Mouse (Mus musculus): ENCODE data around the gene Denr. TPM values are rescaled to one million over a fixed set of nuclear protein-coding genes. Genes with fewer than 3 reads are reported as not detected.

Gene Denr
- 100 to 1,000 TPM in 1 of 2 experiments, 10 to 100 TPM in 1; 94.6 to 110 TPM for polyA plus RNA-seq (2017; shearing (Covaris generic))

DNA sequence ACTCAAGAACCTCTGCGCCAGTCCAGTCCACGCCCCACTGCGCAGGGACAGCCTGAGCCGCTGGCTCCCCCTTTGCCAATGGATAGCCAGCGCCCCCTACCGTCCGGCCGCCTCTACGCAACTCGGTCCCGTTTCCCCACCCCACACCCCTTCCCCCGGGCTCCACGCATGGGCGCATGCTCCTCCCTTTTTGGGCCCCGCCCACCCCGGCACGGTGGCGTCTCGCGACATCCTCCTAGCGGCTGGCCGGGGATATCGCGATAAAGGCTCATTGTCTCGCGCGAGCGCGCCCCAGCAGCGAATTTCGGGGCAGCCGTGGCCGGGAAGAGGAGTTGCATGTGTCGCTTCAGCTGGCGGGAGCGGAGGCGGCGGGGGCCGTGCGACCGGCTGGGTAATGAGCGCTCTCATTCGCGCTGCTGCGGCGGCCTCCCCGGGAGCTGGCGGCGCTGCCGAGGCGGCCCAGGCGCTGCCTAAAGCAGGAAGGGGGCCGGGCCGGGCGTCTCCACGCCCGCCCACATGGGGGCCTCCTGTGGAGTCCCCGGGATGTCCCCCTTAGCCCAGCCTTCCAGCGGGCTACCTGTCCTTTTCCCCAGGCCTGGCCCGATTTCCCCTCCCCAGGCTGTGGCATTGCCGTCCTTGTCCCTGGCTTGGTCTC lies at the start of gene Denr:
Denr (plus strand) TSS at position 200 of the 655 bp plus-strand sequence.

DNA sequence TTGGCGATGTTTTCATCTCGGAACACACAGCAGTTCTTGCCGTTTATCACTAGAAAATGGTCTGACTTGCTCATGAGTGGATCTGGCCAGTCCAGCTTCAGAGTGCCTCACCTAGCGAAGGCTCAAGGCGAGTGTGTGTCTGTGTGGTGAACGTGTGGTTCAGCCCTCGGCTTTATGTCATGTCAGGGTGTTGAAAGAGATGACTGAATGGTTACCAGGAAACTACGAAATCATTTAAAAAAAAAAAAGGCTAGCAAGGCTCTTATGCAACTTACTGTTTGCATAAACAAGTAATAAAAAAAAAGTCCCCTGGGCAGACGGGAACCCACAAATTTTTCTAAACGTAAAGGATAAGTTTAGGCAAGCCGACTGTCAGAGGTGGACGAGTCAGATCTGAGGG lies 41.6 kb upstream of the Denr start, which contains the start of gene Hcar2:
Hcar2 (minus strand) TSS at position 135 of the 400 bp plus-strand sequence.

DNA sequence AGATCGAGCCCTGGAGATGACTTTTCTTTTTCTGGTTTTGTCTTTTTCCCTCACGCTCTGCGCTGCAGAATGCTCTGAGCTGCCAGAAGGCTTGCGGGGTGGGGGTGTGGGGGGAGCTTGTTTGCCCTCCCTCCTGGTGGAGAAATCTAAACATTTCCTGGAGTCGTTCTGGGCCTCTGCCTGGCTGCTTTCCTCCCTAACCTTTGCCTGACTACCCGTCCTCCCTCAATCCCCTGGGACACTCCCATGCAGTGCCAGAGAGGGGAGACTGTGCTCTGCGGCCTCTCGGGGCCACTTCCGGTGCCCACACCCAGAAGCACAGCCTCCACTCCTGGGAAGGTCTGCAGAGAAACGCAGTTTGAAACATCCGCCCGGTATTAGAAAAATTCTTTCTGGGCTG lies 27.0 kb upstream of the Denr start, which contains the start of gene Hcar1:
Hcar1 (minus strand) TSS at position 93 of the 400 bp plus-strand sequence.

DNA sequence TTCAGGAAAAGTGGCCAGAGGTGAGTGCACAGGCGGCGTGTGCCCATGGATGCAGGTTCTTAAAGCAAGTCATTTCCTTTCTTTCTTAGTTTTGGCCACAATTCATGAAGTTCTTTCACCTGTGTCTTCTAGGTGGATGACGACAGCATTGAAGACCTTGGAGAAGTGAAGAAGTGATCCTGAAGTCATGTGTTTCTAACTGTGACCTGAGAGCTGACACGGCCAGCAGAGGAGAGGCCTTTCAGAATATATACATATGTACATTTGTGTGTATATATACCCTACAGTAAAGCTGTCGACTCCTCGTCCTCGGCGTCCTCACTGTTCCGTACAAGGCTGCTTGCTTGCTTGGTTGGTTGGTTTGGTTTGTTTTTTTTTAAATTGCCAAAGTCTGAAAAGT lies 20.1 kb downstream of the Denr start, which contains the start of gene Gm43518:
Gm43518 (plus strand) TSS at position 301 of the 400 bp plus-strand sequence.

DNA sequence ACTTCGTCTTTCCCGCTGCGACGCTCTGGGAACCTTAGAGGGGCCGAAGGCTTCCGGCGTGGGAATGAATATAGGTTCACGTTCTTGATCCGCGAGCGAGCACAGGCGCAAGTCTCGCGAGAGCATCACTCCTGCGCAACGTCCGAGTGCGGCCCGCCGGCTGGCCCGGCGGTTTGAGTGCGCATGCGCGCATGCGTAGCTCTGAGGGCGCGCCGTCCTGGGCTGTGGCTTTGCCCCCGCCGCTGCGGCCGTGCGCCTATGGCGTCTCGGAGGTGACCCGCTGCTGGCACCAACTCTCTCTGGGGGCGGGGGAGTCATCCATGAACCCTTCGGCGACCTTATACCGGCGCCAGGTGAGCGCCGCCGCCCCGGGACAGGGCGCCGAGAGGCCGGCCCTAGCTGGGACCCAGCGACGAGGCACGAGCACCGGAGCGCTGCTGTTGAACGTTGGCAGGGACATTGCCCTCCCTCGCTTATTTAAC lies 23.6 kb downstream of the Denr start, which contains the start of gene Ccdc62:
Ccdc62 (plus strand) TSS at position 172 of the 482 bp plus-strand sequence.

DNA sequence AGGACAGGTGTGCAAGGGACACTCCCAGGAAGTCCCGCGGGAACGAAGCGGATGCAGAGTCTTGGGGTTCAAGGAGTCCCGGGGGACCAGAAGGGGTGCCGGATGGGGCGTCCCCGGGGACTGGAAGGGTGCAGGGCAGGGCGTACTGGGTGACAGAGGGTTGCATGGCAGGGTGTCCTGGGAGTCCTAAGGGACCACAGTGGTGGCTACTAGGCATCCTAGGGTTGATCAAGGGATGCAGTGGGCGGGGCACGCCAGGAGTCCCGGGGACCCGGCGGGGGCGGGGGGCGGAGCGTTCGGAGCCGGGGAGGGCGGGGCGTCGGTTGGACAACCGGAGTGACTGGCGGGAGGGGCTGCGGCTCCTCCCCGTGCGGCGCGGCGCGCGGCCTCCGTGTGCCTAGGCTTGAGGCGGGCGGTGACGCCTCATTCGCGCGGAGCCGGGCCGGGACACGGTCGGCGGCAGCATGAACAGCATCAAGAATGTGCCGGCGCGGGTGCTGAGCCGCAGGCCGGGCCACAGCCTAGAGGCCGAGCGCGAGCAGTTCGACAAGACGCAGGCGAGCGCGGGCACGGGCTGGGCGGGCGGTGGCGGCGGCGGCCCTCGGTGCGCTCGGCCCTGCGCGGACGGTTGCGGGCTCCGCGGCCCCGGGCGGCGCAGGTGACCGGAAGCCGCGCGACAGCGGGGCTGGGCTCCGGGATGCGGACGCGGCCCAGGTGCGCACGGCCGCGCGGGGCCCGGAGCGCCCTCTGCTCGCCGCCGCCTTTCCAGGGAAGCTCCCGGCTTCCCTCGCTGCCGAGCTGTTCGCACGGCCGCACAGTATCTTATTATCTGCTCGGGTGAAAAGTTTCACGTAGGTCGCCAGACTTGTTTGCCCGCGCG lies 66.6 kb downstream of the Denr start, which contains the start of gene Hip1r:
Hip1r (plus strand) TSS at position 330 of the 880 bp plus-strand sequence.

Other genes starting within 250 kb of the Denr start
- 100 to 1,000 TPM in 1 of 2 experiments, 10 to 100 TPM in 1; 88.3 to 119 TPM for gene Clip1, start 222.6 kb upstream of the Denr start, polyA plus RNA-seq (2017; shearing (Covaris generic))
- 100 to 1,000 TPM in 1 of 2 experiments, 10 to 100 TPM in 1; 92.3 to 117 TPM for gene Zcchc8, start 186.1 kb upstream of the Denr start, polyA plus RNA-seq (2017; shearing (Covaris generic))
- 100 to 1,000 TPM; 161 to 183 TPM for gene Rsrc2, start 157.8 kb upstream of the Denr start, polyA plus RNA-seq (2017; shearing (Covaris generic))
- gene Kntc1, start 157.5 kb upstream of the Denr start, polyA plus RNA-seq (2017; shearing (Covaris generic)): 1 to 10 TPM in 1 of 2 experiments, under 1 TPM in 1; 0.77 to 5.2 TPM
- gene Hcar2, start 41.7 kb upstream of the Denr start, polyA plus RNA-seq (2017; shearing (Covaris generic)): 1 to 10 TPM in 1 of 2 experiments, not detected in 1; 2.4 TPM
- not detected for gene Hcar1, start 27.2 kb upstream of the Denr start, polyA plus RNA-seq (2017; shearing (Covaris generic))
- gene Gm43518, start 20.2 kb downstream of the Denr start, polyA plus RNA-seq (2017; shearing (Covaris generic)): 1 to 10 TPM; 2.7 to 4.1 TPM
- 1 to 10 TPM; 3.1 to 7.6 TPM for gene Ccdc62, start 23.5 kb downstream of the Denr start, polyA plus RNA-seq (2017; shearing (Covaris generic))
- gene Hip1r, start 66.5 kb downstream of the Denr start, polyA plus RNA-seq (2017; shearing (Covaris generic)): 10 to 100 TPM; 56.6 to 57.9 TPM
- gene Vps37b, start 125.1 kb downstream of the Denr start, polyA plus RNA-seq (2017; shearing (Covaris generic)): 100 to 1,000 TPM in 1 of 2 experiments, 10 to 100 TPM in 1; 76.6 to 149 TPM
- gene Abcb9, start 188.6 kb downstream of the Denr start, polyA plus RNA-seq (2017; shearing (Covaris generic)): 10 to 100 TPM; 32.8 to 53.3 TPM
- 10 to 100 TPM; 37.5 to 42.2 TPM for gene Ogfod2, start 205.1 kb downstream of the Denr start, polyA plus RNA-seq (2017; shearing (Covaris generic))
- 10 to 100 TPM; 78.8 to 83.3 TPM for gene Arl6ip4, start 208.9 kb downstream of the Denr start, polyA plus RNA-seq (2017; shearing (Covaris generic))